In the genomic region with DNA sequence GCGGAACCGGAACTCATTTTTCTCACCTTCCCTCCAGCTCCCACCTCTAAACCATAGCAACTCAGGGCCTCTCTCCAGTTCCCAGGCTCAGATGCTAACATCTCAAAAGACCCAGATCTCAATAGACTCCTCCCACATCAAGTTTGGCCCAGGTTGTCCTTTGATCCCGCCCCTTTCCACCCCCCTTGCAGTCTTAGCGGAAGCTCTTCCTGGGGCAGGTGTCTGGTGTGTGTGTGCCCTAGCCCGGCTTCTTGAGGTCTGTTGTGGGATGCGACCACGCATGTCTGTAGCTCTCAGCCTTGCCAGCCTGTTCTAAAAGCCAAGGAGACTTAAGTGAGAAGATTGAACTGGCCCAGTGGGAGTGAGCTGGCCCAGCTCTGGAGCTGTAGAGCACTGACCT, we compare ENCODE assay signal across 8 mouse cellular contexts. TPM values are rescaled to one million over a fixed set of nuclear protein-coding genes. Genes with fewer than 3 reads are reported as not detected.
DNase-seq lines count a peak whose midpoint lies in the region; ATAC-seq and TF ChIP-seq lines count a peak whose summit lies in the region.

No protein-coding gene starts in this region.

- H3K4me3 ChIP-seq in heart, embryonic 13.5 days, result peak overlapping the region; percentile 39
- H3K4me3 ChIP-seq in hindbrain, embryonic 16.5 days (ENCODE audit: low read length), result peak overlapping the region; percentile 46
- H3K4me3 ChIP-seq in megakaryocyte, embryonic 14.5 days (replicated peaks), result peak overlapping the region; percentile 90

- no peak for TF ChIP-seq CTCF in brain, embryonic 14.5 days (IDR thresholded peaks at IDR 0.05; ENCODE audit: borderline replicate concordance, extremely low read depth, insufficient read depth, insufficient read length)

- H3K36me3 ChIP-seq in heart, embryonic 13.5 days, result peaks cover 93% of the 10 kb centered on the region
- peaks cover 44% of the 10 kb centered on the region for H3K36me3 ChIP-seq in hindbrain, embryonic 16.5 days (ENCODE audit: control insufficient read depth, insufficient read depth, low read length)
- H3K36me3 ChIP-seq in megakaryocyte, embryonic 14.5 days (replicated peaks; ENCODE audit: low read length), result peaks cover 96% of the 10 kb centered on the region

- H3K4me1 ChIP-seq in heart, embryonic 13.5 days, result peaks cover 47% of the 10 kb centered on the region
- H3K4me1 ChIP-seq in hindbrain, embryonic 16.5 days (ENCODE audit: control insufficient read depth, insufficient read depth, low read depth, low read length), result peaks cover 40% of the 10 kb centered on the region
- H3K4me1 ChIP-seq in megakaryocyte, embryonic 14.5 days, result peaks cover 79% of the 10 kb centered on the region

- no peak for DNase-seq in heart, adult 9 months (ENCODE audit: low spot score in 2 of 2)
- DNase-seq in brain, embryonic 14.5 days (ENCODE audit: low read depth), result peak; percentile 9
- DNase-seq in thymus, postnatal 0 days (ENCODE audit: low spot score), result peak; percentile 93
- DNase-seq in adrenal gland, postnatal 10 days, result no peak
- no peak for DNase-seq in embryo, embryonic 10 days (ENCODE audit: low spot score)

- H3K9ac ChIP-seq in heart, embryonic 13.5 days, result peak overlapping the region; percentile 69
- H3K9ac ChIP-seq in hindbrain, embryonic 16.5 days (ENCODE audit: low read depth, low read length), result peak overlapping the region; percentile 20

- no peaks in the 10 kb centered on the region for H3K27me3 ChIP-seq in heart, embryonic 13.5 days (replicated peaks)
- no peaks in the 10 kb centered on the region for H3K27me3 ChIP-seq in hindbrain, embryonic 16.5 days (replicated peaks; ENCODE audit: control insufficient read depth, insufficient read depth, low read length)
- H3K27me3 ChIP-seq in megakaryocyte, embryonic 14.5 days (replicated peaks), result no peaks in the 10 kb centered on the region

- no peak for ATAC-seq in heart, embryonic 13.5 days (ENCODE audit: extremely low read depth, insufficient number of reproducible peaks, low FRiP score, low TSS enrichment)
- ATAC-seq in hindbrain, embryonic 16.5 days, result no peak

- no peak for TF ChIP-seq POLR2A in brain, embryonic 14.5 days (IDR thresholded peaks at IDR 0.05; ENCODE audit: borderline replicate concordance, extremely low read depth, insufficient read depth, insufficient read length, poor library complexity, severe bottlenecking)

- H3K4me2 ChIP-seq in heart, embryonic 13.5 days, result peak overlapping the region; percentile 66
- H3K4me2 ChIP-seq in hindbrain, embryonic 16.5 days (ENCODE audit: low read length), result peak overlapping the region; percentile 74

- H3K27ac ChIP-seq in heart, embryonic 13.5 days (replicated peaks), result peak overlapping the region; percentile 7; the same call in 1 of the 2 replicates
- 0 out of 2 replicates have a peak overlapping the region, but pooled peaks have one; percentile 16 for H3K27ac ChIP-seq in hindbrain, embryonic 16.5 days (ENCODE audit: low read depth, low read length)

- H3K9me3 ChIP-seq in heart, embryonic 13.5 days, result no peaks in the 10 kb centered on the region
- no peaks in the 10 kb centered on the region for H3K9me3 ChIP-seq in hindbrain, embryonic 16.5 days (ENCODE audit: control insufficient read depth, low read length)
- H3K9me3 ChIP-seq in megakaryocyte, embryonic 14.5 days, result no peaks in the 10 kb centered on the region

- WGBS in heart, embryonic 13.5 days, result 45% methylated on average over 7 of the region's 7 CpGs
- WGBS in hindbrain, embryonic 16.5 days, result 43% methylated on average over 7 of the region's 7 CpGs

RNA-seq across cellular contexts. Expression of a gene that starts 8.6 kb away (rescaled TPM):
- polyA plus RNA-seq in heart, embryonic 13.5 days (2015; fragmentation: Nextera tagmentation; extraction: Ambion mirVana), result 6.1 and 6.2 TPM in 2 replicates
- polyA plus RNA-seq in brain, embryonic 14.5 days (2012; rRNA removed), result 7.3 and 21.0 TPM in 2 replicates
- 9.5 and 9.8 TPM in 2 replicates for polyA plus RNA-seq in hindbrain, embryonic 16.5 days (2015; fragmentation: Nextera tagmentation; extraction: Ambion mirVana)
- polyA plus RNA-seq in megakaryocyte, embryonic 14.5 days (2012; ENCODE audit: insufficient read depth, low replicate concordance), result 20.8 and 52.6 TPM in 2 replicates
- polyA plus RNA-seq in thymus, postnatal 0 days (2015; fragmentation: Nextera tagmentation; extraction: Ambion mirVana), result 8.0 and 11.3 TPM in 2 replicates
- 10 to 100 TPM; 19.5 to 27.4 TPM for total RNA-seq in adrenal gland, postnatal 10 days (2021)

RNA-seq across cellular contexts. Expression of a gene that starts 18.1 kb away (rescaled TPM):
- polyA plus RNA-seq in heart, embryonic 13.5 days (2015; fragmentation: Nextera tagmentation; extraction: Ambion mirVana), result 0.94 and 1.7 TPM in 2 replicates
- 9.3 and 11.0 TPM in 2 replicates for polyA plus RNA-seq in brain, embryonic 14.5 days (2012; rRNA removed)
- polyA plus RNA-seq in hindbrain, embryonic 16.5 days (2015; fragmentation: Nextera tagmentation; extraction: Ambion mirVana), result 26.6 and 29.7 TPM in 2 replicates
- 21.3 and 61.2 TPM in 2 replicates for polyA plus RNA-seq in megakaryocyte, embryonic 14.5 days (2012; ENCODE audit: insufficient read depth, low replicate concordance)
- polyA plus RNA-seq in thymus, postnatal 0 days (2015; fragmentation: Nextera tagmentation; extraction: Ambion mirVana), result 10.4 and 11.1 TPM in 2 replicates
- 1 to 10 TPM; 1.6 to 1.8 TPM for total RNA-seq in adrenal gland, postnatal 10 days (2021)

RNA-seq across cellular contexts. Expression of a gene that starts 18.6 kb away (rescaled TPM):
- polyA plus RNA-seq in heart, embryonic 13.5 days (2015; fragmentation: Nextera tagmentation; extraction: Ambion mirVana), result 57.2 and 62.8 TPM in 2 replicates
- 36.2 and 41.2 TPM in 2 replicates for polyA plus RNA-seq in brain, embryonic 14.5 days (2012; rRNA removed)
- 77.2 and 89.4 TPM in 2 replicates for polyA plus RNA-seq in hindbrain, embryonic 16.5 days (2015; fragmentation: Nextera tagmentation; extraction: Ambion mirVana)
- polyA plus RNA-seq in megakaryocyte, embryonic 14.5 days (2012; ENCODE audit: insufficient read depth, low replicate concordance), result 86.5 and 87.0 TPM in 2 replicates
- 77.6 and 94.1 TPM in 2 replicates for polyA plus RNA-seq in thymus, postnatal 0 days (2015; fragmentation: Nextera tagmentation; extraction: Ambion mirVana)
- 10 to 100 TPM; 29.0 to 29.4 TPM for total RNA-seq in adrenal gland, postnatal 10 days (2021)

RNA-seq across cellular contexts. Expression of a gene that starts 31.9 kb away (rescaled TPM):
- 0.37 and 1.5 TPM in 2 replicates for polyA plus RNA-seq in heart, embryonic 13.5 days (2015; fragmentation: Nextera tagmentation; extraction: Ambion mirVana)
- not detected in 2 replicates for polyA plus RNA-seq in brain, embryonic 14.5 days (2012; rRNA removed)
- polyA plus RNA-seq in hindbrain, embryonic 16.5 days (2015; fragmentation: Nextera tagmentation; extraction: Ambion mirVana), result not detected in 2 replicates
- not detected in 2 replicates for polyA plus RNA-seq in megakaryocyte, embryonic 14.5 days (2012; ENCODE audit: insufficient read depth, low replicate concordance)
- polyA plus RNA-seq in thymus, postnatal 0 days (2015; fragmentation: Nextera tagmentation; extraction: Ambion mirVana), result 0.64 TPM in 1 of 2 replicates, not detected in the other
- 100 to 1,000 TPM in 1 of 2 experiments, 10 to 100 TPM in 1; 65.8 to 142 TPM for total RNA-seq in adrenal gland, postnatal 10 days (2021)

Comparison
In these comparisons a context has a peak if more than half of its experiments do, and no peak if none do; other contexts are left out.
1. H3K4me3 ChIP-seq: peak in every context shown above with its lines; median percentile 90 in megakaryocyte, embryonic 14.5 days; 46 in hindbrain, embryonic 16.5 days; 39 in heart, embryonic 13.5 days.
2. DNase-seq: peak in brain, embryonic 14.5 days (single experiment) and thymus, postnatal 0 days (single experiment); none in heart, adult 9 months (0 of 2), adrenal gland, postnatal 10 days (single experiment) and embryo, embryonic 10 days (single experiment).